Mouse (Mus musculus) A20 (cell line): ENCODE data around the gene Syvn1.

Source experiments
- DNase-seq: peaks from one replicate; pipeline ENCODE4 v3.0.0-alpha.2; 2011; ENCODE audit warnings: low read depth, low spot score

Gene Syvn1

DNA sequence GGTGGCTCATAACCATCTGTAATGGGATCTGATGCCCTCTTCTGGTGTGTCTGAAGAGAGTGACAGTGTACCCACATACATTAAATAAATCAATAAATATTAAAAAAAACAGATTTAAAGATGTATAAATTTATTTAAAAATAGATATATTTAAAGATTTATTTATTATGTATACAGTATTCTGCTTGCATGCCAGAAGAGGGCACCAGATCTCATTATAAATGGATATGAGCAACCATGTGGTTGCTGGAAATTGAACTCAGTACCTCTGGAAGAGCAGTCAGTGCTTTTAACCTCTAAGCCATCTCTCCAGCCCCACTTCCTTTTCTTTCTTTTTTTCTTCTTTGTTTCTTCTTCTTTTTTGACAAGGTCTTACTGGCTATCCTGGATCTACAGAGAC is 6.4 kb upstream of the Syvn1 start:
- peak; percentile 56 for DNase-seq

- DNase-seq: no peak
Observed at GRCm38 (mm10) chr19:6042293-6042692, 4.1 kb upstream of the Syvn1 start.

DNA sequence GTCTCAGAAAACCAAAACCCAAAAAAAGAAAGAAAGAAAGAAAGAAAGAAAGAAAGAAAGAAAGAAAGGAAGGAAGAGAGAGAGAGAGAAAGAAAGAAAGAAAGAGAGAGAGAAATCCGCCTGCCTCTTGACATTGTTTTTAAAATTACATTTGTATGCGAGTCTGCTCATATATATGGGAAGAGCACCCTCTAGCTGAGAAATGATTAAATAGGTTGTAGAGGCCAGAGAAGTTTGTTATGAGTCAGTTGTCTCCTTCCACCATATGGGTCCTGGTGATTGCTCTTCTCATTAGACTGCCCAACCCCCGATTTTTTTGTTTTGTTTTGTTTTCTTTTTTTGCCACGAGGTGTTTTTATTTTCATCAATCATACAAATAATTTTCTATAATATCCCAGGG is 2.3 kb upstream of the Syvn1 start:
- DNase-seq: peak; percentile 71

DNA sequence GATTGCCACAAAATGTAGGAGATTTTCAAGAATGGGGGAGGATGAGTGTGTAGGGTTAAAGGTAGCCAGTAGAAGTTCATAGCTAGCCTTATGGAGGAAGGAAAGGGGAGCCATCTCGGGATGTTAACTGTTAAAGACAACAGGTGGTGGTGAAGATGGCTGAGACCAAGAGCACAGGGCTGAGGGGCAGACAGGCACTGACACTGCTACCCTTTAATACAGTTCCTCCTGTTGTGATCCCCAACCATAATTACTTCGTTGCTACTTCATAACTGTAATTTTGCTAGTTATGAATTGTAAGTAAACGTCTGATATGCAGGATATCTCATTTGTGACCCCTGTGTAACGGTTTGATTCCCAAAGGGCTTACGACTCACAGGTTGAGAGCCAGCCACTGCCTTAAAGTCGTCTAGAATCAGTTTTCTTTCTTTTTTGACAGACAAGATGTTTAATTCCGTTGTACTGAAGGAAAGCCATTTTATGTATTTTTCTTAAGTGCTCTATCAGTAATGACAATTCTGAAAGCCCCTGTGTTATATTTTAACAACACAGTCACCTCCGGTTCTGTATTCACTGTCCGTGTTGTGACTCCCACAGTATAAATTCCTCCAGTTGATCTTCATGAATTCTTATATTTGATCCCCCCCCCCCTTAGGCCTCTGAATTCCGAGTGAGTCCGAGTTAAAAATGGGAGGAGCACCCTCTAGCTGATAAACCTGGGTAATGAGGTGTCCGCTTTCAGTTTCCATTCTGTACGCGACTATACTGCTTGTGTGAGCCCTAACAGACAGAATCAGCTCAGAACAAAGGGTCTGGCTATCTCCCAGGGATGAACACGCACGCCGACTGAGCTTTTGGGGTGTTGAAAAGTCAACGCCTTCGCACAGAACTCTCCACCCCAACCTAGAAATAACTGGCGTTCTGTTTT is 746 bp upstream of the Syvn1 start:
- DNase-seq: peak; percentile 84

DNA sequence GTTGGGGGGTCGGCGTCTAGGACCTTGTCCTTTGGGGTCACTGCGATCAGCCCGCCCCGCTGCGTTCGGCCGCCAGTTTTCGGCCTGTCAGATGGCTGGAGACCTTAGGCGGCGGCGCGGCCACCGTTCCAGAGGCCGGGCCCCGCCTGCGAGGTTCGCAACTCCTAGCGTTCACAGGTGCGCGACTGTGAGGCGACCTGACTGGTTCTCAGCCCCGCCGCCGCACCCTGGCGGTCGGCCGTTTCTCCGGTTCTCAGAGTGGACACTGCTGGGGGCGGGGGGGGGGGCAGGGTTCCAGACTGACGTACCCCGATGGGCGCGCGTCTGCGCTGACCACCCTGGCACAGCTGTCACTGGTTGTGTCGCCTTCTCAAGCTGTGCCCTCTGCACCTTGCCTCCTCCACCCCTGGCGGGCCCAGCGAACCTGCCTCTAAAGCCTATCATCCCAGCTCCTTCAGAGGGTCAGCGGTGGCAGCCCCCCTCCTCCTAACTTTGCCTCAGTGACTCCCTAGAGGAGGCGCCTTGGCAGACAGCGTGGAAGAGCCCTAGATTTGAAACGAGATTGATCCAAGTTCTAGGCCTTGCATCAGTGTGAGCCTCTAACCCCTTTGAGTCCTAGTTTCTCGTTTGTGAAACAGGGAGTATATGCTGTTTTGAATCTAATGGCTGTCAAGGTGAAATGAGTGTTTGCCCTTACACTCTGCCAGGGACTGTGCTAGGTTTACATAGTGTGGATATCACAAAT is 950 bp downstream of the Syvn1 start:
- no peak for DNase-seq

DNA sequence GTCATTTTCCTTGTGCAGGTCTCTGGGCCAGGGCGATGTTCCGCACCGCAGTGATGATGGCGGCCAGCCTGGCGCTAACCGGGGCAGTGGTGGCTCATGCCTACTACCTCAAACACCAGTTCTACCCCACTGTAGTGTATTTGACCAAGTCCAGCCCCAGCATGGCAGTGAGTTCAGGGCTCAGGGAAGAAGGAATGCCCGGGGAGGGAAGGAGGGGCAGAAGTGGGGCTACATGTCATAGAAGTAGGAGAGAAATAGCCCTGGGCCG is 1.5 kb downstream of the Syvn1 start:
- DNase-seq: peak; percentile 53

- DNase-seq: peak; percentile 91
Observed at GRCm38 (mm10) chr19:6048681-6049410, 2.5 kb downstream of the Syvn1 start.

- no peak for DNase-seq
Observed at GRCm38 (mm10) chr19:6052516-6052915, 6.1 kb downstream of the Syvn1 start.

DNA sequence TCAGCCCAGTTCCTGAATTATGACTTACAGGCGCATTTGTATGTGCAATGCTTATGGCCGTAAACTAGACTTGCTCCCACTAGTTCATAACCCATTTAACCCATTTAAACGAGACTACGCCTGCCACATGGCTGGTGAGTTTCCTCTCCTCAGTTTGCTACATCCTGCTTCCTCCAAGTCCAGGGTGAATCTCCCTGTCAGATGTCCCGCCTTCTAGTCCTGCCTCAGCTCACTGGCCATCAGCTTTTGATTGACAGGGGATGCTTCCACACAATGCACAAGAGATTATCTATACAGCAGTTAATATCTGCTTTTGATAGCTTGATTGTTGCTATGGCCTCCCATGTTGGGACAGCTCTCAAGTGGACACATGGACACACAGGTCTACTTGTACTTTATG is 7.9 kb downstream of the Syvn1 start:
- no peak for DNase-seq

DNA sequence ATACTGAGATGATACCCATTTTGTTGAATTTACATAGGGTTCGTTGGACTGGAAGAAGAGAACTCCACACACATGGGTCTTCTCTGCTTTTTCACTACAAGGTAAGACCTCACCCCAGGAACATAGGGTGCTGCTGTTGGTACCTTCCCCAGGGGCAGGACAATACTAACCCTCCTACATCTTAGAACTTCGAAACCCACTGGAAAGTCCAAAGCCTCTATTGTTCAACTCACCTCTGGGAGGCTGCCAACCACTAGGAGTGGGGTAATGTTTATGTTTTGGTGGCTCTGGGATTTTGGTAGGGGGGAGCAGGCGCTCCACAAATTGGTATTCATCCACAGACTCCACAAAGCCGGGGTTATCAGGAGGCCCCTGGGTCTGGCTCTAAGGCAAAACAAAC is 10.3 kb downstream of the Syvn1 start:
- no peak for DNase-seq

GRCm38 (mm10) chr19:6057313-6058096 is 11.1 kb downstream of the Syvn1 start, which contains the start of the genes Mrpl49 and Fau:
TSS of gene Mrpl49 (minus strand) at chr19:6057785.
TSS of gene Fau (plus strand) at chr19:6057844.
- DNase-seq: peak; percentile 99

DNA sequence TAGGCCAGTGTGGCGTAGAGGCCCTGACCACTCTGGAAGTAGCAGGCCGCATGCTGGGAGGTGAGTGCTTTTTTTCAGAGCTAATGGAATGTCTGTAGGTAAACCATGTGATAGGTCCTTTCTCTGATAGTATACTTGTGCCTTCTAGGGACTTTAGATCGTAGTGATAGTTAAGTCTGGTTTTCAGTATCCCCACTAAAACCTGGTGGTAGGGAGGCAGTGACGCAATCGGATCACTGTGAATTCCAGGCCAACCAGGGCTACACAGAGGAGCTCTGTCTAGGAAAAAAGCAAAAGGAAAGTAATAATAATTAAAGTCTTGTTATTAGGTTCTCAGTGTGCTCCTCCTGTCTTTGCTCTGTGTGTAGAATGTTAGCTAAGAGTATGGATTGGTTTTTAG is 12.1 kb downstream of the Syvn1 start:
- DNase-seq: no peak

DNA sequence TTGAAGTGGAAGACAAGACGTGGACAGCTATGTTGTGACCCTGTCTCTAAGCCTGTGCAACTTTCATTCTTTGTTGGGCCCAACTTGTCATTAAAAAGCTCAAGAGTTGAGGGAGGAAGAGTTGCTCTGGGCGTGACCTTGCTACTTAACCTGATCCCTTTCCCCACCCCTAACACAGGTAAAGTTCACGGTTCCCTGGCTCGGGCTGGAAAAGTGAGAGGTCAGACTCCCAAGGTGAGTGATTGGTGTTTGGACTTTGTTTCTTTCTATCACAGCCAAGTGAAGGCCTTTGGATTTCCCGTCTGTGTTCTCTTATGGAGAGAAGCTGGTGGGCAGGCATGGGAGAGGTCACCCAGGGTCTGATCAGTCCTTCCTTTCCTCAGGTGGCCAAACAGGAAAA is 12.6 kb downstream of the Syvn1 start:
- no peak for DNase-seq

DNA sequence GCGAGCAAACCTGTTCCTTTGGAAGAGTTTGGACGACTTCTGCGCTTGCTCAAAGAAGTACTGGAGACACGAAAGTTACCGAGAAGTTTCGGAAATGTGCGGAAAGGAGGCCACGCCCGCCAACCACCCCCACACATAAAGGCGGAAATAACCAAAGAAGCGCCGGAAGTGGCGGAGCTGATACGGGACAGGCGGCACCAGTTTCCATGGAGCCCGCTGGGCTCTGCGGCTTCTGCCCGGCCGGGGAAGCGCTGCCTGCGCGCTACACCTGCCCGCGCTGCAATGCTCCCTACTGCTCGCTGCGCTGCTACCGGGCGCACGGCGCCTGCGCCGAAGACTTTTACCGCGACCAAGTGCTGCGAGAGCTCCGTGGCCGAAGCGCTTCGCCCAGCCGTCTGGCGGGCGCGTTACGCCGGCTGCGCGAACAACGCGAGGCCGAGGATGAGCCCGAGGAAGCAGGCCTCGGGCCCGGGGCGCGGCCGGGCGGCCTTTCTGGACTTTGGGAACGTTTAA is 14.7 kb downstream of the Syvn1 start, which contains the start of gene Znhit2:
Gene Znhit2, plus strand, starts transcription at position 172 of the 513 bp plus-strand sequence.
- peak; percentile 95 for DNase-seq

GRCm38 (mm10) chr19:6061641-6062302 is 15.4 kb downstream of the Syvn1 start:
- DNase-seq: peak; percentile 88

GRCm38 (mm10) chr19:6062418-6062817 is 16.0 kb downstream of the Syvn1 start:
- no peak for DNase-seq

DNA sequence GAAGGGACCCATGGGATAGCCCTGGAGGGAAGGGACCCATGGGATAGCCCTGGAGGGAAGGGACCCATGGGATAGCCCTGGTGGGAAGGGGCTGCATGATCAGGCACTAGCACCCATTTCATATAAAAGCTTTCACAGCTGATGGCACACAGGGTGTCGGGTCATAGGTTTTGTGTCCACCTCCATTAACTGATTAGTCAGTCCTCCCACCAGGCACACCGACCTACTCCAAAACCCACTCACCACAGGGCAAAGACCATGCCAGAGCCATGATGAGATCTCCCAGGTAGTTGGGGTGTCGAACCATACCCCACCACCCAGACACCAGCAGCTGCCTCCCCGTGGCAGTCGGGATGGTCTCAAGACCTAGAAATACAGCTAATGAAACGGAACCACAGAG is 16.7 kb downstream of the Syvn1 start:
- no peak for DNase-seq

DNA sequence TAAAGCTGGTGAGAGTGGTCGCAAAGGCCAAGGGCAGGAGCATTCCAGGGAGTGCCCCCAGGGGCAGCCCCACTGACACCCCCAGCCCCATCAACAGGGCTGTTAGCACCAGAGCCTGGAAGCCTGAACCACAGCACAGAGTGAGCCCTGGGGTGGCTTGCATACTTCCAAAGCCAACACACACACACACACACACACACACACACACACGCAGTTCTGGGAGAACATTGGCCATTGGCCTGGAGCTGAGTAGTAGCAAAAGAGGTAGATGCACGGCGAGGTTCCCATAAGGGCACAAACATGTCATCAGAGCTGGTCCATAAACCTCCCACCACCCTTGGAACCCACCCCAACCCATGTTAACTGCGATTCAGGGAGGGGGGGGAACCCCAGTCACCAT is 20.2 kb downstream of the Syvn1 start:
- DNase-seq: no peak

DNA sequence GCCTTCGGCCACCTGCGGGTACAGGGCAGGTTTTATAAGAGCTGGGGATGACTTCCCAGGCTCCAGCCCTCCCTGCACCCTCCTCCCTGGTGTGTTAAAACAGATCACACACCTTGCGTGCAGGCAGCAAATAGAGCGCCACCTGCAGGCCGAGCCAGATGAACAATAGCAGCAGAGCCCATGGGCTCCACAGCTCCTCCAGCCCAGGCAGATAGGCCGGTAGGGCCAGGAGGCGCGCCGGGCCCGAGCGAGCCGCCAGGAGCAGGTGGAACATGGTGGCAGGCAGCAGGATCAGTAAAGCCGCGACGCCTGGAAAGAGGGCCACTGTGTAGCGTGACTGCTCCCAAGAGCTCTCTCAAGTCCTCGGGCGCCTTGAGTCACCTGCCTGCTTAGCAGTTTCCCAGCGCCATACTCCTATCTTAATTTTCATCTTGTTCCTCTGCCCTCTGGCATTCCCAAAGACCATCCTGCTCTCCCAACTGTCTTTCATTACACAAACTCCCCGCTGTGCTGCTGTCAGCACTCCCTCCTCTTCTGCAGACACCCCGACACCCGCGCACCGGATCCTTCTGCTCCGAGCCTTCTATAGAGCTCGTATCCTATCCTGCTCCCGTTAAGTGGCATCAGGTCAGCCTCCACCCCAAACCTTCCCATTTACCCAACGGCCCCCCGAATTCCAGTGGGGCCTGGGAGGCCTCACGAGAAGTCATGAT is 20.8 kb downstream of the Syvn1 start:
- peak; percentile 92 for DNase-seq
